Mouse (Mus musculus): ENCODE results near the gene Pced1b. TPM values are rescaled to one million over a fixed set of nuclear protein-coding genes. Genes with fewer than 3 reads are reported as not detected.

The Pced1b gene
- total and polyA plus RNA-seq, 3 experiments = 6.6 to 36.5 TPM; not detected in 1

DNA sequence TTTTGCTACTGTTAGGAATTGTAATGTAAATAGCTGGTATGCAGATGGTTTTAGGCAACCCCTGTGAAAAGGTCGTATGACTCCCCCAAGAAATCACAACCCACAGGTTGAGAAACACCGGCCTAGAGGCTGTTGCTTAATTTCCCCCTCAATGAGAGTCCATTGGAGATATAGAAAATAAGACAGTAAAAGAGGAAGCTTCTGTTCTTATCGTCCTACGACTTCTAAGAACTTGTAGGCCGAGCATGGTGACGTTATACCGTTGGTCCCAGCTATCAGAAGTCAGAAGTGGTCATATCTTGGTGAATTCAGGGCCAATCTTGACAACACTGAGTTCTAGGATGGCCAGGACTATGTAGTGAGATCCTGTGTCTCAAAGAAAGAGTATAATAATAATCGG is 65.0 kb downstream of the Pced1b start (continued):
- TF ChIP-seq RAD21 (IDR thresholded peaks at IDR 0.05; ENCODE audit: low read depth, low read length) (peak; percentile 2), HCFC1 (IDR thresholded peaks at IDR 0.05; ENCODE audit: low read depth, low read length) (0 out of 2 replicates have a peak, but pooled peaks have one; percentile 29)

DNA sequence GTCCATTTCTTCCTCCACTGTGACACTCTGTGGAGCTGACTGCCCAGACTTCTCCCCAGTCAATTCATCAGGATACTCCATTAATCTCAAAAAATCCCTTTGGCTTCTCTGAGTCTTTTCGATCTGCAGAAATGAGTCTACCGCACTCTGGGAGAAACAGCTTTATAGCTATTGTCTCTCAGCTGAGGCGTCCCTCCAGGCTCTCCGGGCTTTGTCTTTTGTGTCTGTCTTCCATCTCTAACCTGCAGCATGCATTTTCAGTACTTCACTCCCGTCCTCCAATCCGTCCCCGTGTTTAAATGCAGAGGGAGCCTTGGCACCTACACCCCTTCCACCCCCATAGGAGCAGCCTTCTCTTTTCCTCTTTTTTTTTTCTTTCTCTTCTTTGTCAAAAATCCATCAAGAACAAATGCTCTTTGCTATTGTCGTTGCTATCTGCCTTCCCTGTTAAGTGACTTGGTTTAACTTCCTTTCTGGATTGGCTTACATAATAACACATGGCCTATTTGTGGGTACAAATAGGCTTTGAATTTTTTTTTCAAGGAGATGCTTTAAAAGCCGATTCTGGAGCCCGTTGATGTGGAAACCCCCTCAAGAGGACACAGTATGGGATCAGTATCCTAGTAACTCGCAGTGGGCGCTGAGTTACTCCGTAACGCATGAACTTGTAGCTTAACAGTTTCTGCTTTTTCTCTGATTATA is 68.0 kb downstream of the Pced1b start:
- Histone ChIP-seq H3K27ac (ENCODE audit: control insufficient read depth, low read depth, low read length) (no peak overlapping the region), H3K36me3 (ENCODE audit: control insufficient read depth in 1 of 2, insufficient read depth in 2 of 2, low read length in 2 of 2) (peaks cover 0 to 33% of the 10 kb centered on the region in 2 experiments; a peak in 2 of 4 replicates), H3K4me3 (ENCODE audit: control insufficient read depth in 1 of 2, insufficient read depth in 1 of 2, low read depth in 2 of 2, low read length in 2 of 2) (no peak overlapping the region), H3K9me3 (replicated peaks; ENCODE audit: insufficient read depth, low read length) (no peaks in the 10 kb centered on the region), H3K9ac (ENCODE audit: control insufficient read depth, low read depth, low read length, poor library complexity, severe bottlenecking) (no peak overlapping the region), H3K27me3 (ENCODE audit: control insufficient read depth in 1 of 2, insufficient read depth in 2 of 2, low read length in 2 of 2) (peaks cover 0 to 2% of the 10 kb centered on the region in 2 experiments; a peak in 2 of 4 replicates), H3K79me2 (ENCODE audit: control insufficient read depth, insufficient read depth, low read length, poor library complexity) (no peaks in the 10 kb centered on the region), H3K4me1 (ENCODE audit: control insufficient read depth in 1 of 2, insufficient read depth in 2 of 2, low read length in 2 of 2) (peaks cover 5 to 34% of the 10 kb centered on the region in 2 experiments)
- TF ChIP-seq ZNF384 (IDR thresholded peaks at IDR 0.05; ENCODE audit: low read depth, low read length) (peak; percentile 26; the same call in 1 of the 2 replicates), MYB (IDR thresholded peaks at IDR 0.05; ENCODE audit: low read depth, low read length) (no peak)
- peak; percentile 39 for DNase-seq (ENCODE audit: low read depth, low spot score)

DNA sequence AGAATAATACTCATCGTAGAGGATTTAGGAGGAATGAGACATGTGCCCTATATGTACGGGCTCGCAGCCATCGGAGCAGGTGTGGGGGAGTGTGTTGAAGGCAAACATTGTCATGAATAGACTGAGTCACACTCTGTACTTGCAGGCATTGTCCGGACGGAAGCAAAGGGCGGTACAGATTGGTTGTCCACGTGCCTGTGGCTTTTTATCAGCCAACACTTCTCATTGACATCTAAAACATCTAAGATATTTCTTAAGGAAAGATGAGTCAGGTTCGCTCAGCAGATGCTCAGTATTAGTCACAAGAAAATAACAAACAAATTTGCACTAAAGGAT is 68.5 kb downstream of the Pced1b start:
- Histone ChIP-seq H3K9me3 (replicated peaks; ENCODE audit: insufficient read depth, low read length) (no peaks in the 10 kb centered on the region), H3K9ac (ENCODE audit: control insufficient read depth, low read depth, low read length, poor library complexity, severe bottlenecking) (no peak overlapping the region), H3K79me2 (ENCODE audit: control insufficient read depth, insufficient read depth, low read length, poor library complexity) (no peaks in the 10 kb centered on the region), H3K4me1 (ENCODE audit: control insufficient read depth in 1 of 2, insufficient read depth in 2 of 2, low read length in 2 of 2) (peaks cover 5 to 34% of the 10 kb centered on the region in 2 experiments), H3K27me3 (ENCODE audit: control insufficient read depth in 1 of 2, insufficient read depth in 2 of 2, low read length in 2 of 2) (peaks cover 0 to 2% of the 10 kb centered on the region in 2 experiments; a peak in 2 of 4 replicates), H3K27ac (ENCODE audit: control insufficient read depth, low read depth, low read length) (no peak overlapping the region), H3K36me3 (ENCODE audit: control insufficient read depth in 1 of 2, insufficient read depth in 2 of 2, low read length in 2 of 2) (peaks cover 0 to 33% of the 10 kb centered on the region in 2 experiments; a peak in 2 of 4 replicates), H3K4me3 (ENCODE audit: control insufficient read depth in 1 of 2, insufficient read depth in 1 of 2, low read depth in 2 of 2, low read length in 2 of 2) (no peak overlapping the region)
- peak; percentile 73 for DNase-seq (ENCODE audit: low read depth, low spot score)
- TF ChIP-seq JUND (IDR thresholded peaks at IDR 0.05; ENCODE audit: low read depth, low read length) = 0 out of 2 replicates have a peak, but pooled peaks have one; percentile 74
- TF ChIP-seq RCOR1 (IDR thresholded peaks at IDR 0.05; ENCODE audit: low read depth, low read length) = peak; percentile 88
- TF ChIP-seq BHLHE40 (IDR thresholded peaks at IDR 0.05; ENCODE audit: borderline replicate concordance, low read depth, low read length) = peak; percentile 99
- no peak for TF ChIP-seq MAFK (IDR thresholded peaks at IDR 0.05; ENCODE audit: borderline replicate concordance, low read depth, low read length)
- TF ChIP-seq TCF12 (IDR thresholded peaks at IDR 0.05; ENCODE audit: low read depth, low read length) = peak; percentile 43
- peak; percentile 92 for TF ChIP-seq MYC (IDR thresholded peaks at IDR 0.05; ENCODE audit: low read depth, low read length)
- no peak for TF ChIP-seq CHD1 (IDR thresholded peaks at IDR 0.05; ENCODE audit: low read depth, low read length)
- TF ChIP-seq ZNF384 (IDR thresholded peaks at IDR 0.05; ENCODE audit: low read depth, low read length) = 0 out of 2 replicates have a peak, but pooled peaks have one; percentile 0
- peak; percentile 43; the same call in 1 of the 2 replicates for TF ChIP-seq MXI1 (IDR thresholded peaks at IDR 0.05; ENCODE audit: low read depth, low read length)
- 0 out of 4 replicates have a peak, but pooled peaks of 1 of the 2 experiments have one; percentile 15 for TF ChIP-seq USF2 (IDR thresholded peaks at IDR 0.05; ENCODE audit: borderline replicate concordance in 1 of 2, insufficient read depth in 1 of 2, low read depth in 1 of 2, low read length in 2 of 2)
- TF ChIP-seq USF1 (IDR thresholded peaks at IDR 0.05; ENCODE audit: low read depth, low read length) = peak; percentile 81
- peak; percentile 79 to 80 for TF ChIP-seq EP300 (IDR thresholded peaks at IDR 0.05; ENCODE audit: low read depth in 1 of 2, low read length in 2 of 2)
- no peak for TF ChIP-seq NRF1 (IDR thresholded peaks at IDR 0.05; ENCODE audit: insufficient read depth, low read depth, low read length, poor library complexity, severe bottlenecking)
- TF ChIP-seq SMC3 (IDR thresholded peaks at IDR 0.05; ENCODE audit: low read depth, low read length) = no peak
- peak; percentile 71; the same call in 1 of the 2 replicates for TF ChIP-seq ETS1 (IDR thresholded peaks at IDR 0.05; ENCODE audit: low read depth, low read length)
- peak; percentile 34 for TF ChIP-seq TAL1 (IDR thresholded peaks at IDR 0.05; ENCODE audit: low read length)
- no peak for TF ChIP-seq ZMIZ1 (IDR thresholded peaks at IDR 0.05; ENCODE audit: low read depth, low read length)
- TF ChIP-seq SIN3A (IDR thresholded peaks at IDR 0.05; ENCODE audit: low read length) = peak; percentile 29; the same call in 1 of the 2 replicates
- no peak for TF ChIP-seq MAZ (IDR thresholded peaks at IDR 0.05; ENCODE audit: low read depth, low read length)
- TF ChIP-seq GATA1 (IDR thresholded peaks at IDR 0.05; ENCODE audit: low read depth, low read length) = peak; percentile 88
- peak; percentile 86 for TF ChIP-seq MAX (IDR thresholded peaks at IDR 0.05; ENCODE audit: low read length)
